Comparison of ENCODE assay signal across 22 mouse cellular contexts in genomic region chr6:148279240-148279639, GRCm38 (mm10).
DNase-seq lines count a peak whose midpoint lies in the region; ATAC-seq lines count a peak whose summit lies in the region.
"Had no signal": no experiment of that assay in that cellular context is flagged by ENCODE, and none has a peak within 500 bp of the region (broad histone marks: within the 10 kb centered on the region; RNA-seq: fewer than 3 reads in every experiment).

No protein-coding gene starts in this region.

- no peak overlapping the region for H3K27ac ChIP-seq in hindbrain, embryonic 15.5 days (replicated peaks)
- H3K27ac ChIP-seq in hindbrain, embryonic 10.5 days = no peak overlapping the region
- peak overlapping the region; percentile 56 for H3K27ac ChIP-seq in neural tube, embryonic 13.5 days (replicated peaks)
- H3K27ac ChIP-seq in hindbrain, embryonic 16.5 days (ENCODE audit: low read depth, low read length) = no peak overlapping the region
- H3K27ac ChIP-seq: embryonic facial prominence, embryonic 12.5 days; forebrain, embryonic 15.5 days; heart, adult 2 months; heart, embryonic 15.5 days had no signal

- H3K4me3 ChIP-seq in hindbrain, embryonic 15.5 days = no peak overlapping the region
- H3K4me3 ChIP-seq in hindbrain, embryonic 10.5 days = no peak overlapping the region
- no peak overlapping the region for H3K4me3 ChIP-seq in neural tube, embryonic 13.5 days
- no peak overlapping the region for H3K4me3 ChIP-seq in hindbrain, embryonic 16.5 days (ENCODE audit: low read length)
- H3K4me3 ChIP-seq: embryonic facial prominence, embryonic 12.5 days; forebrain, embryonic 15.5 days; heart, adult 2 months; heart, embryonic 15.5 days had no signal

- 0 out of 2 replicates have a peak, but pooled peaks have one; percentile 53 for ATAC-seq in hindbrain, embryonic 15.5 days (ENCODE audit: low FRiP score, low read depth)
- peak; percentile 73 for ATAC-seq in neural tube, embryonic 13.5 days (ENCODE audit: low read depth)
- ATAC-seq in hindbrain, embryonic 16.5 days = peak; percentile 73
- no peak for ATAC-seq in megakaryocyte-erythroid progenitor cell, adult 5-6 weeks (replicated peaks; ENCODE audit: low FRiP score, low TSS enrichment, poor library complexity, severe bottlenecking)
- ATAC-seq: activated CD4-positive, CD25-positive, alpha-beta regulatory T cell, adult 4 months; forebrain, embryonic 15.5 days; Patski had no signal

- no peaks in the 10 kb centered on the region for H3K27me3 ChIP-seq in hindbrain, embryonic 15.5 days
- no peaks in the 10 kb centered on the region for H3K27me3 ChIP-seq in hindbrain, embryonic 10.5 days (ENCODE audit: insufficient read depth, poor library complexity, severe bottlenecking)
- H3K27me3 ChIP-seq in neural tube, embryonic 13.5 days = no peaks in the 10 kb centered on the region
- no peaks in the 10 kb centered on the region for H3K27me3 ChIP-seq in hindbrain, embryonic 16.5 days (replicated peaks; ENCODE audit: control insufficient read depth, insufficient read depth, low read length)
- H3K27me3 ChIP-seq: CH12.LX; embryonic facial prominence, embryonic 12.5 days; forebrain, embryonic 15.5 days; heart, embryonic 15.5 days; Patski had no signal

- no peak overlapping the region for H3K4me2 ChIP-seq in hindbrain, embryonic 15.5 days
- H3K4me2 ChIP-seq in neural tube, embryonic 13.5 days = no peak overlapping the region
- no peak overlapping the region for H3K4me2 ChIP-seq in hindbrain, embryonic 16.5 days (ENCODE audit: low read length)
- H3K4me2 ChIP-seq: embryonic facial prominence, embryonic 12.5 days; forebrain, embryonic 15.5 days; heart, embryonic 11.5 days; heart, embryonic 15.5 days had no signal

- H3K36me3 ChIP-seq in hindbrain, embryonic 15.5 days = no peaks in the 10 kb centered on the region
- H3K36me3 ChIP-seq in hindbrain, embryonic 10.5 days = no peaks in the 10 kb centered on the region
- H3K36me3 ChIP-seq in neural tube, embryonic 13.5 days = no peaks in the 10 kb centered on the region; the same call in 1 of the 2 replicates
- H3K36me3 ChIP-seq in hindbrain, embryonic 16.5 days (ENCODE audit: control insufficient read depth, insufficient read depth, low read length) = 0 out of 2 replicates have a peak, but pooled peaks cover 2% of the 10 kb centered on the region
- H3K36me3 ChIP-seq: embryonic facial prominence, embryonic 12.5 days; forebrain, embryonic 15.5 days; heart, embryonic 15.5 days had no signal

- H3K9me3 ChIP-seq in hindbrain, embryonic 15.5 days = no peaks in the 10 kb centered on the region
- H3K9me3 ChIP-seq in hindbrain, embryonic 10.5 days = no peaks in the 10 kb centered on the region
- H3K9me3 ChIP-seq in neural tube, embryonic 13.5 days = no peaks in the 10 kb centered on the region
- H3K9me3 ChIP-seq in hindbrain, embryonic 16.5 days (ENCODE audit: control insufficient read depth, low read length) = no peaks in the 10 kb centered on the region
- H3K9me3 ChIP-seq: embryonic facial prominence, embryonic 12.5 days; forebrain, embryonic 15.5 days; heart, embryonic 15.5 days had no signal

- DNase-seq in hindbrain, embryonic 10.5 days (ENCODE audit: low spot score) = no peak
- no peak for DNase-seq in neural tube, embryonic 10.5 days (ENCODE audit: extremely low spot score, low spot score)
- DNase-seq in cerebellum, adult 18-20 months = no peak
- DNase-seq: adrenal gland, adult 8-10 months; adrenal gland, postnatal 36 days; cerebellum, adult 11 months; cerebellum, adult 9-10 months; cerebellum, postnatal 25 days; gastrocnemius, postnatal 14 days; heart, adult 2 months; heart, postnatal 14 days had no signal

- H3K4me1 ChIP-seq in hindbrain, embryonic 15.5 days (replicated peaks) = no peaks in the 10 kb centered on the region; the same call in 1 of the 2 replicates
- 0 out of 2 replicates have a peak, but pooled peaks cover 2% of the 10 kb centered on the region for H3K4me1 ChIP-seq in hindbrain, embryonic 10.5 days (replicated peaks)
- H3K4me1 ChIP-seq in neural tube, embryonic 13.5 days (replicated peaks) = peaks cover 20% of the 10 kb centered on the region
- no peaks in the 10 kb centered on the region for H3K4me1 ChIP-seq in hindbrain, embryonic 16.5 days (ENCODE audit: control insufficient read depth, insufficient read depth, low read depth, low read length)
- H3K4me1 ChIP-seq: forebrain, embryonic 15.5 days had no signal

- 50% methylated on average over 6 of the region's 6 CpGs for WGBS in hindbrain, embryonic 15.5 days
- 82% methylated on average over 6 of the region's 6 CpGs for WGBS in hindbrain, embryonic 10.5 days
- WGBS in neural tube, embryonic 13.5 days = 44% methylated on average over 6 of the region's 6 CpGs
- whole genome bisulfite sequencing in hindbrain, embryonic 16.5 days = 58% methylated on average over 6 of the region's 6 CpGs

- H3K9ac ChIP-seq in hindbrain, embryonic 15.5 days = no peak overlapping the region
- no peak overlapping the region for H3K9ac ChIP-seq in neural tube, embryonic 13.5 days
- H3K9ac ChIP-seq in hindbrain, embryonic 16.5 days (ENCODE audit: low read depth, low read length) = no peak overlapping the region
- H3K9ac ChIP-seq: embryonic facial prominence, embryonic 12.5 days; forebrain, embryonic 15.5 days; heart, embryonic 15.5 days had no signal
